Mouse (Mus musculus): ENCODE results near the gene Gm21773.
"Not testable (repeated sequence)": the region's sequence is repeated elsewhere in the genome, so short reads cannot be mapped to it uniquely, and the experiment has no call there.

Gm21773 gene

DNA sequence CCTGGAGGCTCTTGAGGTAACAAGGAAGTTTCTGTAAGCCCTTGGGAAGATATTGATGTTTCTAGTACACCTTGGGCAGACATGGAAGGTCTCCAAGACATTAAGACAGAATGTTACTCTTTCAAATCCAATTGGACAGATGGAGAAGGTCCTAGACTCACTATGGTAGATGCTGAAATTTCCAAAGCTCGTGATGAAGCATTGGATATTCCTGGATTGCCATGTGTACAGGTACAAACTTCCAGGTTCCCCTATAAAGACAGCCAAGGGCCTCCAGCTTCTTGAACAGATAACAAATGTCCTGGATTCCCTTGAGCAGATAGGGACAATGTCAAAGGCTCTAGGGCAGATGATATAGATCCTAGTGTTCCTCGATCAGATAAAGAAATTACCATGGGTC, at the start of gene Gm21773:
Gene Gm21773 (minus strand): TSS at position 101 of the 400 bp plus-strand sequence.
- not testable (repeated sequence) for DNase-seq

All from kidney, postnatal 10 days (tissue).